Mouse (Mus musculus): ENCODE data around the gene Kif16b. TPM values are rescaled to one million over a fixed set of nuclear protein-coding genes. Genes with fewer than 3 reads are reported as not detected.
A peak's percentile ranks its signal among the peaks of the same experiment; 100 is the strongest.

Kif16b gene
- total RNA-seq, 2 experiments from 2014 or later, result 15.7 to 17.3 TPM

- no peak for DNase-seq (ENCODE audit: extremely low spot score in 1 of 2, low spot score in 2 of 2)
- no peak overlapping the region for H3K27ac ChIP-seq
- no peak for TF ChIP-seq CTCF (IDR thresholded peaks at IDR 0.05)
- no peak overlapping the region for H3K4me3 ChIP-seq
- intact Hi-C loops (cut with DNase I), result no loop called here
Measured at GRCm38 (mm10) chr2:142893780-142894179, 7.6 kb downstream of the Kif16b start.

GRCm38 (mm10) chr2:142891283-142891682 lies 10.0 kb downstream of the Kif16b start:
- intact Hi-C loops (cut with DNase I), result no loop called here
- H3K27ac ChIP-seq, result no peak overlapping the region
- TF ChIP-seq CTCF (IDR thresholded peaks at IDR 0.05), result no peak
- no peak for DNase-seq (ENCODE audit: extremely low spot score in 1 of 2, low spot score in 2 of 2)
- H3K4me3 ChIP-seq, result no peak overlapping the region

GRCm38 (mm10) chr2:142884456-142884855 lies 16.9 kb downstream of the Kif16b start:
- intact Hi-C loops (cut with DNase I), result no loop called here
- no peak for DNase-seq (ENCODE audit: extremely low spot score in 1 of 2, low spot score in 2 of 2)
- no peak overlapping the region for H3K27ac ChIP-seq
- H3K4me3 ChIP-seq, result no peak overlapping the region
- TF ChIP-seq CTCF (IDR thresholded peaks at IDR 0.05), result no peak

GRCm38 (mm10) chr2:142883625-142883994 lies 17.7 kb downstream of the Kif16b start:
- H3K27ac ChIP-seq, result peak overlapping the region; percentile 51; the same call in 1 of the 2 replicates
- H3K4me3 ChIP-seq, result no peak overlapping the region
- intact Hi-C loops (cut with DNase I), result no loop called here
- no peak for DNase-seq (ENCODE audit: extremely low spot score in 1 of 2, low spot score in 2 of 2)
- no peak for TF ChIP-seq CTCF (IDR thresholded peaks at IDR 0.05)

- Histone ChIP-seq H3K27ac (peak overlapping the region; percentile 51), H3K4me3 (no peak overlapping the region)
- no peak for TF ChIP-seq CTCF (IDR thresholded peaks at IDR 0.05)
- intact Hi-C loops (cut with DNase I), result no loop called here
- no peak for DNase-seq (ENCODE audit: extremely low spot score in 1 of 2, low spot score in 2 of 2)
Measured at GRCm38 (mm10) chr2:142882871-142883624, 18.3 kb downstream of the Kif16b start.

- peak overlapping the region; percentile 42 for H3K27ac ChIP-seq
- DNase-seq (ENCODE audit: extremely low spot score in 1 of 2, low spot score in 2 of 2), result no peak
- intact Hi-C loops (cut with DNase I), result no loop called here
- no peak for TF ChIP-seq CTCF (IDR thresholded peaks at IDR 0.05)
- H3K4me3 ChIP-seq, result no peak overlapping the region
Measured at GRCm38 (mm10) chr2:142882466-142882865, 18.9 kb downstream of the Kif16b start.

GRCm38 (mm10) chr2:142881177-142881576 lies 20.2 kb downstream of the Kif16b start:
- intact Hi-C loops (cut with DNase I), result no loop called here

GRCm38 (mm10) chr2:142879257-142879818 lies 22.0 kb downstream of the Kif16b start:
- no peak for TF ChIP-seq CTCF (IDR thresholded peaks at IDR 0.05)
- Histone ChIP-seq H3K27ac (no peak overlapping the region; the same call in 1 of the 2 replicates), H3K4me3 (no peak overlapping the region)
- DNase-seq (ENCODE audit: extremely low spot score in 1 of 2, low spot score in 2 of 2), result no peak
- intact Hi-C loops (cut with DNase I), result no loop called here

More at GRCm38 (mm10) chr2:142881177-142881576, 20.2 kb downstream of the Kif16b start:
- H3K4me3 ChIP-seq, result no peak overlapping the region
- H3K27ac ChIP-seq, result peak overlapping the region; percentile 50; the same call in 1 of the 2 replicates
- DNase-seq (ENCODE audit: extremely low spot score in 1 of 2, low spot score in 2 of 2), result no peak
- no peak for TF ChIP-seq CTCF (IDR thresholded peaks at IDR 0.05)

- intact Hi-C loops (cut with DNase I), result no loop called here
- no peak overlapping the region for H3K4me3 ChIP-seq
- no peak for DNase-seq (ENCODE audit: extremely low spot score in 1 of 2, low spot score in 2 of 2)
- no peak for TF ChIP-seq CTCF (IDR thresholded peaks at IDR 0.05)
- H3K27ac ChIP-seq, result no peak overlapping the region
Measured at GRCm38 (mm10) chr2:142876636-142877035, 24.7 kb downstream of the Kif16b start.

GRCm38 (mm10) chr2:142875936-142876335 lies 25.4 kb downstream of the Kif16b start:
- H3K27ac ChIP-seq, result no peak overlapping the region
- DNase-seq (ENCODE audit: extremely low spot score in 1 of 2, low spot score in 2 of 2), result no peak
- intact Hi-C loops (cut with DNase I), result no loop called here
- no peak for TF ChIP-seq CTCF (IDR thresholded peaks at IDR 0.05)
- H3K4me3 ChIP-seq, result no peak overlapping the region

GRCm38 (mm10) chr2:142874562-142874961 lies 26.8 kb downstream of the Kif16b start:
- Histone ChIP-seq H3K27ac (no peak overlapping the region), H3K4me3 (no peak overlapping the region)
- no peak for TF ChIP-seq CTCF (IDR thresholded peaks at IDR 0.05)
- DNase-seq (ENCODE audit: extremely low spot score in 1 of 2, low spot score in 2 of 2), result no peak
- intact Hi-C loops (cut with DNase I), result no loop called here

- no peak for DNase-seq (ENCODE audit: extremely low spot score in 1 of 2, low spot score in 2 of 2)
- peak overlapping the region; percentile 47; the same call in 1 of the 2 replicates for H3K27ac ChIP-seq
- intact Hi-C loops (cut with DNase I), result no loop called here
- TF ChIP-seq CTCF (IDR thresholded peaks at IDR 0.05), result no peak
- no peak overlapping the region for H3K4me3 ChIP-seq
Measured at GRCm38 (mm10) chr2:142870055-142870454, 31.3 kb downstream of the Kif16b start.

GRCm38 (mm10) chr2:142867481-142867880 lies 33.9 kb downstream of the Kif16b start:
- no peak for DNase-seq (ENCODE audit: extremely low spot score in 1 of 2, low spot score in 2 of 2)
- no peak overlapping the region for H3K27ac ChIP-seq
- intact Hi-C loops (cut with DNase I), result no loop called here
- no peak overlapping the region for H3K4me3 ChIP-seq
- no peak for TF ChIP-seq CTCF (IDR thresholded peaks at IDR 0.05)

All from left cerebral cortex, adult 2 months (tissue).